28 mouse cellular contexts compared by ENCODE assay signal in genomic region chr12:52622398-52622797, GRCm38 (mm10).
DNase-seq lines count a peak whose midpoint lies in the region; ATAC-seq and TF ChIP-seq lines count a peak whose summit lies in the region.
"Had no signal": no experiment of that assay in that cellular context is flagged by ENCODE, and none has a peak within 500 bp of the region (broad histone marks: within the 10 kb centered on the region; RNA-seq: fewer than 3 reads in every experiment).

No protein-coding gene starts in this region.

- H3K4me3 ChIP-seq in MEL (ENCODE audit: control insufficient read depth in 1 of 2, insufficient read depth in 1 of 2, low read depth in 2 of 2, low read length in 2 of 2): peak overlapping the region in 1 of 2 experiments; percentile 21; a peak in 2 of 4 replicates
- H3K4me3 ChIP-seq in heart, embryonic 12.5 days: no peak overlapping the region
- H3K4me3 ChIP-seq: embryonic facial prominence, embryonic 13.5 days; embryonic facial prominence, embryonic 15.5 days; erythroblast, embryonic 14.5 days; forebrain, embryonic 10.5 days; forebrain, embryonic 12.5 days had no signal

- H3K79me2 ChIP-seq in MEL (ENCODE audit: control insufficient read depth, insufficient read depth, low read length, poor library complexity): no peaks in the 10 kb centered on the region

- H3K9ac ChIP-seq in MEL (ENCODE audit: control insufficient read depth, low read depth, low read length, poor library complexity, severe bottlenecking): peak overlapping the region; percentile 23
- no peak overlapping the region for H3K9ac ChIP-seq in heart, embryonic 12.5 days
- H3K9ac ChIP-seq: embryonic facial prominence, embryonic 13.5 days; embryonic facial prominence, embryonic 15.5 days; forebrain, embryonic 12.5 days had no signal

- peak; percentile 73 to 76 for TF ChIP-seq EP300 in MEL (IDR thresholded peaks at IDR 0.05; ENCODE audit: low read depth in 1 of 2, low read length in 2 of 2)

- TF ChIP-seq RAD21 in MEL (IDR thresholded peaks at IDR 0.05; ENCODE audit: low read depth, low read length): no peak

- 87% methylated on average over 6 of the region's 6 CpGs for WGBS in heart, embryonic 12.5 days

- no peak overlapping the region for H3K4me2 ChIP-seq in heart, embryonic 12.5 days
- H3K4me2 ChIP-seq: embryonic facial prominence, embryonic 13.5 days; embryonic facial prominence, embryonic 15.5 days; forebrain, embryonic 12.5 days had no signal

- TF ChIP-seq CTCF in MEL (IDR thresholded peaks at IDR 0.05 in 2 of 3, conservative IDR thresholded peaks at IDR 0.05 in 1 of 3; ENCODE audit: control insufficient read depth in 1 of 3, insufficient read depth in 1 of 3, low read depth in 2 of 3, low read length in 3 of 3, poor library complexity in 1 of 3, severe bottlenecking in 1 of 3): no peak

- no peaks in the 10 kb centered on the region for H3K9me3 ChIP-seq in MEL (replicated peaks; ENCODE audit: insufficient read depth, low read length)
- no peaks in the 10 kb centered on the region for H3K9me3 ChIP-seq in heart, embryonic 12.5 days (replicated peaks)
- H3K9me3 ChIP-seq: embryonic facial prominence, embryonic 13.5 days; embryonic facial prominence, embryonic 15.5 days; forebrain, embryonic 10.5 days; forebrain, embryonic 12.5 days; G1E had no signal

- peaks cover 0 to 51% of the 10 kb centered on the region in 2 experiments; a peak in 2 of 4 replicates for H3K36me3 ChIP-seq in MEL (ENCODE audit: control insufficient read depth in 1 of 2, insufficient read depth in 2 of 2, low read length in 2 of 2)
- no peaks in the 10 kb centered on the region for H3K36me3 ChIP-seq in heart, embryonic 12.5 days
- H3K36me3 ChIP-seq: embryonic facial prominence, embryonic 13.5 days; embryonic facial prominence, embryonic 15.5 days; forebrain, embryonic 10.5 days; forebrain, embryonic 12.5 days; G1E had no signal

- H3K27me3 ChIP-seq in MEL (ENCODE audit: control insufficient read depth in 1 of 2, insufficient read depth in 2 of 2, low read length in 2 of 2): no peaks in the 10 kb centered on the region
- no peaks in the 10 kb centered on the region for H3K27me3 ChIP-seq in heart, embryonic 12.5 days (replicated peaks)
- H3K27me3 ChIP-seq: CH12.LX; embryonic facial prominence, embryonic 13.5 days; embryonic facial prominence, embryonic 15.5 days; forebrain, embryonic 12.5 days; Patski had no signal

- TF ChIP-seq POLR2A in MEL (IDR thresholded peaks at IDR 0.05; ENCODE audit: control insufficient read depth in 1 of 2, insufficient read depth in 1 of 2, low read depth in 1 of 2, low read length in 2 of 2, poor library complexity in 1 of 2): no peak

- peak overlapping the region; percentile 50; the same call in 1 of the 2 replicates for H3K27ac ChIP-seq in MEL (ENCODE audit: control insufficient read depth, low read depth, low read length)
- H3K27ac ChIP-seq in heart, embryonic 12.5 days (ENCODE audit: poor library complexity, severe bottlenecking): no peak overlapping the region
- H3K27ac ChIP-seq: embryonic facial prominence, embryonic 13.5 days; embryonic facial prominence, embryonic 15.5 days; forebrain, embryonic 10.5 days; forebrain, embryonic 12.5 days had no signal

- H3K4me1 ChIP-seq in MEL (ENCODE audit: control insufficient read depth in 1 of 2, insufficient read depth in 2 of 2, low read length in 2 of 2): peaks cover 19 to 33% of the 10 kb centered on the region in 2 experiments
- H3K4me1 ChIP-seq in heart, embryonic 12.5 days (replicated peaks): no peaks in the 10 kb centered on the region
- H3K4me1 ChIP-seq: embryonic facial prominence, embryonic 15.5 days had no signal

- peak; percentile 62 for ATAC-seq in common myeloid progenitor, adult 5-6 weeks (replicated peaks; ENCODE audit: low read depth, poor library complexity, severe bottlenecking)
- ATAC-seq in megakaryocyte progenitor cell, adult 5-6 weeks (replicated peaks; ENCODE audit: poor library complexity): peak; percentile 48
- no peak for ATAC-seq in heart, embryonic 12.5 days (ENCODE audit: insufficient number of reproducible peaks, low FRiP score)
- ATAC-seq: activated CD4-positive, CD25-positive, alpha-beta regulatory T cell, adult 4 months; CD4-positive, CD25-positive, alpha-beta regulatory T cell, adult 4 months; forebrain, embryonic 14.5 days; forebrain, embryonic 16.5 days; Patski had no signal

- peak; percentile 87 for DNase-seq in MEL (ENCODE audit: low read depth, low spot score)
- DNase-seq in thymus, postnatal 25 days: no peak
- no peak for DNase-seq in right cerebral cortex, postnatal 14 days
- DNase-seq: adrenal gland, adult 8-10 months; adrenal gland, postnatal 14 days; adrenal gland, postnatal 36 days; B cell, adult 2 months; cerebellum, adult 11-12 months; cerebellum, adult 2 months; cerebellum, adult 9-10 months; cerebellum, postnatal 10 days; cerebellum, postnatal 25 days; embryo, embryonic 11 days had no signal

TF ChIP-seq in MEL, 35 proteins besides CTCF, POLR2A, EP300 and RAD21:
- TF ChIP-seq ELF1 (IDR thresholded peaks at IDR 0.05; ENCODE audit: low read depth, low read length) (no peak), MAFK (IDR thresholded peaks at IDR 0.05; ENCODE audit: borderline replicate concordance, low read depth, low read length) (no peak), GATA1 (IDR thresholded peaks at IDR 0.05; ENCODE audit: low read depth, low read length) (peak; percentile 74), MEF2A (IDR thresholded peaks at IDR 0.05; ENCODE audit: extremely low read depth, insufficient replicate concordance, low read depth, low read length, poor library complexity, severe bottlenecking) (no peak), GABPA (IDR thresholded peaks at IDR 0.05; ENCODE audit: low read depth, low read length) (no peak), HCFC1 (IDR thresholded peaks at IDR 0.05; ENCODE audit: low read depth, low read length) (no peak), NELFE (IDR thresholded peaks at IDR 0.05; ENCODE audit: low read depth, low read length) (no peak), ZMIZ1 (IDR thresholded peaks at IDR 0.05; ENCODE audit: low read depth, low read length) (no peak), UBTF (IDR thresholded peaks at IDR 0.05; ENCODE audit: borderline replicate concordance, insufficient read depth, low read depth, low read length) (no peak), RCOR1 (IDR thresholded peaks at IDR 0.05; ENCODE audit: low read depth, low read length) (0 out of 2 replicates have a peak, but pooled peaks have one; percentile 25), MXI1 (IDR thresholded peaks at IDR 0.05; ENCODE audit: low read depth, low read length) (peak; percentile 30; the same call in 1 of the 2 replicates), ZNF384 (IDR thresholded peaks at IDR 0.05; ENCODE audit: low read depth, low read length) (no peak), NRF1 (IDR thresholded peaks at IDR 0.05; ENCODE audit: insufficient read depth, low read depth, low read length, poor library complexity, severe bottlenecking) (no peak), TCF12 (IDR thresholded peaks at IDR 0.05; ENCODE audit: low read depth, low read length) (peak; percentile 75; the same call in 1 of the 2 replicates), CHD2 (IDR thresholded peaks at IDR 0.05; ENCODE audit: low read length) (no peak), ZKSCAN1 (IDR thresholded peaks at IDR 0.05; ENCODE audit: low read depth, low read length) (no peak), E2F4 (IDR thresholded peaks at IDR 0.05; ENCODE audit: borderline replicate concordance, low read depth, low read length) (no peak), ZC3H11A (IDR thresholded peaks at IDR 0.05; ENCODE audit: low read depth, low read length) (no peak), ETS1 (IDR thresholded peaks at IDR 0.05; ENCODE audit: low read depth, low read length) (peak; percentile 78; the same call in 1 of the 2 replicates), POLR2AphosphoS5 (IDR thresholded peaks at IDR 0.05; ENCODE audit: borderline replicate concordance, low read depth, low read length) (no peak), USF2 (IDR thresholded peaks at IDR 0.05; ENCODE audit: borderline replicate concordance in 1 of 2, insufficient read depth in 1 of 2, low read depth in 1 of 2, low read length in 2 of 2) (no peak), SMC3 (IDR thresholded peaks at IDR 0.05; ENCODE audit: low read depth, low read length) (no peak), MAX (IDR thresholded peaks at IDR 0.05; ENCODE audit: low read length) (peak; percentile 34; the same call in 1 of the 2 replicates), TBP (IDR thresholded peaks at IDR 0.05; ENCODE audit: low read depth, low read length) (no peak), TAL1 (IDR thresholded peaks at IDR 0.05; ENCODE audit: low read length) (peak; percentile 82), MYB (IDR thresholded peaks at IDR 0.05; ENCODE audit: low read depth, low read length) (no peak), POLR2AphosphoS2 (IDR thresholded peaks at IDR 0.05; ENCODE audit: low read length) (no peak), MYC (IDR thresholded peaks at IDR 0.05; ENCODE audit: low read depth, low read length) (peak; percentile 61; the same call in 1 of the 2 replicates), KAT2A (conservative IDR thresholded peaks at IDR 0.05; ENCODE audit: low read depth, low read length) (no peak), CHD1 (IDR thresholded peaks at IDR 0.05; ENCODE audit: low read depth, low read length) (no peak), SIN3A (IDR thresholded peaks at IDR 0.05; ENCODE audit: low read length) (peak; percentile 66; the same call in 1 of the 2 replicates), JUND (IDR thresholded peaks at IDR 0.05; ENCODE audit: low read depth, low read length) (no peak), USF1 (IDR thresholded peaks at IDR 0.05; ENCODE audit: low read depth, low read length) (no peak), MAZ (IDR thresholded peaks at IDR 0.05; ENCODE audit: low read depth, low read length) (no peak), BHLHE40 (IDR thresholded peaks at IDR 0.05; ENCODE audit: borderline replicate concordance, low read depth, low read length) (no peak; the same call in 1 of the 2 replicates)
